Mouse (Mus musculus) hindbrain, embryonic 15.5 days (tissue): Measurements from ENCODE around the gene Dnajc5. TPM values are rescaled to one million over a fixed set of nuclear protein-coding genes. Genes with fewer than 3 reads are reported as not detected.

ENCODE experiments used
- ATAC-seq: fragments of 200-750 bp; cut with Nextera tagmentation; 2 replicates; pipeline ENCODE4 v1.8.0; 2017; ENCODE audit warnings: low read depth, moderate number of reproducible peaks, moderate TSS enrichment; ENCODE audit not compliant: low FRiP score
- H3K27ac ChIP-seq: fragments of 300-500 bp; sonication (generic); replicated peaks from 2 replicates; pipeline ENCODE4 v1.5.1; 2015; ENCODE audit warnings: mild to moderate bottlenecking, inconsistent platforms
- H3K27me3 ChIP-seq: fragments of 300-500 bp; sonication (generic); 2 replicates; pipeline ENCODE4 v1.6.1; 2015; ENCODE audit warnings: control low read depth, inconsistent platforms
- H3K36me3 ChIP-seq: fragments of 300-500 bp; sonication (generic); 2 replicates; pipeline ENCODE4 v1.6.1; 2015; ENCODE audit warnings: control low read depth, inconsistent platforms
- H3K4me1 ChIP-seq: fragments of 300-500 bp; sonication (generic); replicated peaks from 2 replicates; pipeline ENCODE4 v1.6.1; 2015; ENCODE audit warnings: control low read depth, inconsistent platforms
- H3K4me2 ChIP-seq: fragments of 300-500 bp; sonication (generic); 2 replicates; pipeline ENCODE4 v1.6.1; 2015; ENCODE audit warnings: moderate library complexity, mild to moderate bottlenecking, inconsistent platforms
- H3K4me3 ChIP-seq: fragments of 300-500 bp; sonication (generic); 2 replicates; pipeline ENCODE4 v1.5.1; 2015; ENCODE audit warnings: mild to moderate bottlenecking, inconsistent platforms
- H3K9ac ChIP-seq: fragments of 300-500 bp; sonication (generic); 2 replicates; pipeline ENCODE4 v1.6.1; 2015; ENCODE audit warnings: inconsistent platforms
- H3K9me3 ChIP-seq: fragments of 300-500 bp; sonication (generic); 2 replicates; pipeline ENCODE4 v1.6.1; 2016; ENCODE audit warnings: control low read depth, inconsistent platforms
- WGBS: fragments of 180-500 bp; shearing (Covaris S2); methylation state at CpG from one replicate; pipeline ENCODE4 v1.1.7; 2015; 5-methylcytosine and 5-hydroxymethylcytosine counted together
- polyA plus RNA-seq: library from polyadenylated mRNA; unstranded; fragments of >200 nt; fragmentation: Nextera tagmentation; extraction: Ambion mirVana; gene quantifications from 2 replicates; pipeline ENCODE4 v1.2.1, GENCODE M21; 2015

Dnajc5 gene
- polyA plus RNA-seq, 1 experiment from 2014 or later, result 267 TPM

- no peak overlapping the region; the same call in 1 of the 2 replicates for H3K9ac ChIP-seq
- peaks cover 58% of the 10 kb centered on the region for H3K4me1 ChIP-seq
- no peak for ATAC-seq
- 81% methylated on average over 7 of the region's 7 CpGs for WGBS
- H3K4me2 ChIP-seq, result no peak overlapping the region
- no peak overlapping the region for H3K4me3 ChIP-seq
- H3K36me3 ChIP-seq, result peaks cover 7% of the 10 kb centered on the region
- no peaks in the 10 kb centered on the region for H3K9me3 ChIP-seq
- no peaks in the 10 kb centered on the region for H3K27me3 ChIP-seq
- no peak overlapping the region for H3K27ac ChIP-seq
These were observed 57.8 kb downstream of the Dnajc5 start for GRCm38 (mm10) chr2:181577981-181578581.

GRCm38 (mm10) chr2:181578790-181579618 lies 58.7 kb downstream of the Dnajc5 start:
- Histone ChIP-seq H3K4me3 (no peak overlapping the region), H3K4me2 (no peak overlapping the region), H3K27me3 (no peaks in the 10 kb centered on the region), H3K9me3 (no peaks in the 10 kb centered on the region), H3K27ac (no peak overlapping the region), H3K9ac (no peak overlapping the region), H3K36me3 (peaks cover 6% of the 10 kb centered on the region; the same call in 1 of the 2 replicates), H3K4me1 (peaks cover 58% of the 10 kb centered on the region)
- no peak for ATAC-seq
- WGBS, result 75% methylated on average over 5 of the region's 5 CpGs

GRCm38 (mm10) chr2:181579681-181580080 lies 59.4 kb downstream of the Dnajc5 start:
- Histone ChIP-seq H3K9ac (no peak overlapping the region), H3K4me1 (peaks cover 58% of the 10 kb centered on the region), H3K27ac (no peak overlapping the region), H3K27me3 (no peaks in the 10 kb centered on the region), H3K4me2 (no peak overlapping the region), H3K36me3 (peaks cover 12% of the 10 kb centered on the region), H3K9me3 (no peaks in the 10 kb centered on the region), H3K4me3 (no peak overlapping the region)
- ATAC-seq, result no peak
- WGBS, result 100% methylated on average over 1 of the region's 1 CpGs

GRCm38 (mm10) chr2:181580131-181580772 lies 60.0 kb downstream of the Dnajc5 start:
- Histone ChIP-seq H3K27ac (peak overlapping the region; percentile 93; the same call in 1 of the 2 replicates), H3K4me1 (peaks cover 58% of the 10 kb centered on the region), H3K4me3 (peak overlapping the region; percentile 62), H3K9ac (peak overlapping the region; percentile 89; the same call in 1 of the 2 replicates), H3K36me3 (peaks cover 18% of the 10 kb centered on the region), H3K27me3 (no peaks in the 10 kb centered on the region), H3K4me2 (peak overlapping the region; percentile 98), H3K9me3 (no peaks in the 10 kb centered on the region)
- 83% methylated on average over 5 of the region's 5 CpGs for WGBS
- no peak for ATAC-seq

GRCm38 (mm10) chr2:181581016-181581401 lies 60.7 kb downstream of the Dnajc5 start:
- peak overlapping the region; percentile 98 for H3K4me2 ChIP-seq
- peaks cover 58% of the 10 kb centered on the region for H3K4me1 ChIP-seq
- H3K27me3 ChIP-seq, result no peaks in the 10 kb centered on the region
- under 1% methylated on average over 11 of the region's 11 CpGs for WGBS
- H3K36me3 ChIP-seq, result peaks cover 26% of the 10 kb centered on the region
- peak overlapping the region; percentile 89 for H3K9ac ChIP-seq
- peak overlapping the region; percentile 62 for H3K4me3 ChIP-seq
- H3K27ac ChIP-seq, result peak overlapping the region; percentile 93
- no peaks in the 10 kb centered on the region for H3K9me3 ChIP-seq
- ATAC-seq, result peak; percentile 67

GRCm38 (mm10) chr2:181581402-181582120 lies 61.3 kb downstream of the Dnajc5 start:
- peaks cover 31% of the 10 kb centered on the region for H3K36me3 ChIP-seq
- no peaks in the 10 kb centered on the region for H3K9me3 ChIP-seq
- H3K4me3 ChIP-seq, result peak overlapping the region; percentile 62
- WGBS, result under 1% methylated on average over 49 of the region's 49 CpGs
- peak overlapping the region; percentile 93 for H3K27ac ChIP-seq
- H3K4me1 ChIP-seq, result peaks cover 58% of the 10 kb centered on the region
- H3K9ac ChIP-seq, result peak overlapping the region; percentile 89
- H3K4me2 ChIP-seq, result peak overlapping the region; percentile 98
- H3K27me3 ChIP-seq, result no peaks in the 10 kb centered on the region
- peak; percentile 77 for ATAC-seq

- peak overlapping the region; percentile 62; the same call in 1 of the 2 replicates for H3K4me3 ChIP-seq
These were observed 62.1 kb downstream of the Dnajc5 start for GRCm38 (mm10) chr2:181582358-181582757.

GRCm38 (mm10) chr2:181582939-181583338 lies 62.7 kb downstream of the Dnajc5 start:
- no peak for ATAC-seq
- Histone ChIP-seq H3K27me3 (no peaks in the 10 kb centered on the region), H3K9me3 (no peaks in the 10 kb centered on the region), H3K9ac (no peak overlapping the region), H3K4me2 (no peak overlapping the region), H3K4me1 (peaks cover 44% of the 10 kb centered on the region), H3K4me3 (no peak overlapping the region), H3K27ac (no peak overlapping the region), H3K36me3 (peaks cover 43% of the 10 kb centered on the region)
- 92% methylated on average over 1 of the region's 1 CpGs for WGBS

More at GRCm38 (mm10) chr2:181582358-181582757, 62.1 kb downstream of the Dnajc5 start:
- Histone ChIP-seq H3K9ac (peak overlapping the region; percentile 89; the same call in 1 of the 2 replicates), H3K4me1 (peaks cover 50% of the 10 kb centered on the region), H3K4me2 (peak overlapping the region; percentile 98), H3K36me3 (peaks cover 39% of the 10 kb centered on the region), H3K27ac (peak overlapping the region; percentile 93), H3K9me3 (no peaks in the 10 kb centered on the region), H3K27me3 (no peaks in the 10 kb centered on the region)
- 85% methylated on average over 2 of the region's 2 CpGs for WGBS
- ATAC-seq, result no peak

- no peak overlapping the region for H3K27ac ChIP-seq
- no peak overlapping the region for H3K9ac ChIP-seq
- no peak overlapping the region for H3K4me3 ChIP-seq
- peaks cover 37% of the 10 kb centered on the region for H3K4me1 ChIP-seq
- WGBS, result 89% methylated on average over 3 of the region's 3 CpGs
- H3K36me3 ChIP-seq, result peaks cover 50% of the 10 kb centered on the region
- no peaks in the 10 kb centered on the region for H3K27me3 ChIP-seq
- H3K9me3 ChIP-seq, result no peaks in the 10 kb centered on the region
- H3K4me2 ChIP-seq, result no peak overlapping the region
- no peak for ATAC-seq
These were observed 63.4 kb downstream of the Dnajc5 start for GRCm38 (mm10) chr2:181583460-181584257.

- no peaks in the 10 kb centered on the region for H3K9me3 ChIP-seq
- H3K4me1 ChIP-seq, result peaks cover 29% of the 10 kb centered on the region
- WGBS, result 92% methylated on average over 4 of the region's 4 CpGs
- peaks cover 59% of the 10 kb centered on the region for H3K36me3 ChIP-seq
- H3K27ac ChIP-seq, result no peak within 1 kb of the TSS
- H3K4me2 ChIP-seq, result no peak within 1 kb of the TSS
- H3K9ac ChIP-seq, result no peak within 1 kb of the TSS
- H3K4me3 ChIP-seq, result no peak within 1 kb of the TSS
- no peaks in the 10 kb centered on the region for H3K27me3 ChIP-seq
- no peak for ATAC-seq
These were observed 64.2 kb downstream of the Dnajc5 start, which contains the start of gene Uckl1 for GRCm38 (mm10) chr2:181584411-181584942. Uckl1 (minus strand) TSS chr2:181584892.
